Mouse (Mus musculus): Measurements from ENCODE around the gene Dohh.

- 0 out of 2 replicates have a peak, but pooled peaks have one; percentile 4 for TF ChIP-seq POLR2A (IDR thresholded peaks at IDR 0.05; ENCODE audit: low read depth, low read length)
- TF ChIP-seq MXI1 (IDR thresholded peaks at IDR 0.05; ENCODE audit: low read depth, low read length): no peak
- TF ChIP-seq ZMIZ1 (IDR thresholded peaks at IDR 0.05; ENCODE audit: low read depth, low read length): no peak
- no peak for TF ChIP-seq CTCF (conservative IDR thresholded peaks at IDR 0.05 in 1 of 2, IDR thresholded peaks at IDR 0.05 in 1 of 2; ENCODE audit: low read depth in 2 of 2, low read length in 2 of 2)
- no peak for TF ChIP-seq EP300 (IDR thresholded peaks at IDR 0.05; ENCODE audit: low read length)
- no peak for TF ChIP-seq MYC (IDR thresholded peaks at IDR 0.05; ENCODE audit: low read depth, low read length)
- TF ChIP-seq NRF1 (IDR thresholded peaks at IDR 0.05; ENCODE audit: low read depth, low read length): no peak
- TF ChIP-seq ZNF384 (IDR thresholded peaks at IDR 0.05; ENCODE audit: low read depth, low read length): no peak
- TF ChIP-seq POLR2AphosphoS2 (IDR thresholded peaks at IDR 0.05; ENCODE audit: low read depth, low read length): no peak
- no peak for TF ChIP-seq ZKSCAN1 (IDR thresholded peaks at IDR 0.05; ENCODE audit: borderline replicate concordance, low read depth, low read length)
- TF ChIP-seq UBTF (IDR thresholded peaks at IDR 0.05; ENCODE audit: low read depth, low read length): no peak
- no peak for TF ChIP-seq JUND (conservative IDR thresholded peaks at IDR 0.05; ENCODE audit: low read depth, low read length)
Measured at GRCm38 (mm10) chr10:81388505-81389055, 4.4 kb downstream of the Dohh start, which contains the start of gene Gm48552.

All from CH12.LX (cell line).